Mouse (Mus musculus) layer of hippocampus, adult 9-11 months (tissue): ENCODE results near the gene Glp2r.

Source experiments
- DNase-seq: peaks from one replicate; pipeline ENCODE4 v3.0.0; 2022

Glp2r gene

DNA sequence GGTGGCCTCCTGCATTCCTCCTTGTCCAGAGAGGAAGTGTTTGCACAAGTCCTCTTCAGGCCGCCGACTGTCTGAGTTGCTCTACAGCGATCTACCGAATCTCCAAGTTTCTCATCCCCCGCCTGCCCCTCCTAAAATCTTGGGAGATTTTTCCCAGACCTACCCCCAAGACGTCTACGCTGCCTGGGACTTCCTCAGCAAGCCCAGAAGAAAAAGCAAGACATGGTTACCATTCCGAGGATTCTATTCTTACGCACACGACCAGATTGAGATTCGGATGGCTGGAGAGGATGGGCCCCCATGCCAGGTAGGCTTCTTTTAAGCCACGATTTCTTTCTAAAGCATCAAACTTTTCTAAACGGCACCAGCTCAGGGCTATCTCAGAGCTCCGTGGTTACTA lies at the start of gene Glp2r:
Gene Glp2r (minus strand): TSS at position 101 of the 400 bp plus-strand sequence.
- DNase-seq = no peak

DNA sequence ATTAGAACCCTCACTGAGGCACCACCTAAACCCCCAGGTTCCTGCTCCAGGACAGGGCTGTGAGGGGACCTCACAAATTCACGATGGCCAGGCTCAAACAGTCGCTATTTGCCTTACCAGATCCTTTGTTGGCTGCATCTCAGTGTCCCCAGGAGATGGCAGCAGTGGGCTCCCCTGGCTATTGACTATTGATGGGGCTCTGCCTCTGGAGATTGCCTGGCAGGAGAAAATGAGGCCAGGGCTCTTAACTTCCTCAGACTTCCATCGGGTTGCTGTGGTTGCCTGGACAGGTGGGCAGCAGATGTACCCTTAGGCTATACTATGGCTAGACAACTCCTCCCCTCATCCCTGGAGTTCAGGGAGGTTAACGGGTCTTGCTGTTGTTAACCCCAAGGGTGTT lies 49.3 kb upstream of the Glp2r start:
- peak; percentile 33 for DNase-seq

DNA sequence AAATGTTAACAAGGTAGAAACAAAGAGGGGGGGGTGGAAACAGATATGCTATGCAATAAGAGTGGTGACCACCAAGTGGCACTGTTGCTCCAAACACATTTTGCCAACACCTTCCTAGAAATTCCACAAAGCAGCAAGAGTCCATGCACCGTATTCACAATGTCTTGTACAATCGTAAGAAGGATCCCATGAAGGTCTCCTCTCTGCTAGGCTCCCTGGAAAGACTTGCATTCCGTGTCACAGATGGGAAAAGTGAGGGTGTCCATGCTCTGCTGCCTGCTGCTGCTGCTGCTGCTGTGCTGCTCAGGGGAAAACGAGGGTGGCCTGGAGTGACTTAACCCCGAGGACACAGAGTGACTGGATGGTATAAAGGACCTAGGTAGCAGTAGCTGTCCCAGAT lies 48.7 kb upstream of the Glp2r start:
- no peak for DNase-seq

DNA sequence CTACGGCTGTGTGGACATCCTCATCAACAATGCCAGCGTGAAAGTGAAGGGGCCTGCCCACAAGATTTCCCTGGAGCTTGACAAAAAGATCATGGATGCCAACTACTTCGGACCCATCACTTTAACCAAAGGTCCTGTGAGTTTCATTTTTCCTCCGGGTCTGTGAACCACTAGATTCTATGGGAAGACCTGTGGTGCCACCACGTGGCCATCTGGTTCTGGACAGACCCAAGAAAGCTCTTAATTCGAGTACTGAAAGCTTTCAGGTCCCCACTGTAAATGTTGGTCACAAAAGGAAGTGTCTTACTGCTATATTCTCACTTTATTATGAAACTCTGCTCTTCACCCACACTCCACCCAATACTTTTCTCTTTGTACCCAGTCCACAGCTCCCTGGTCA lies 40.6 kb upstream of the Glp2r start:
- DNase-seq = no peak

DNA sequence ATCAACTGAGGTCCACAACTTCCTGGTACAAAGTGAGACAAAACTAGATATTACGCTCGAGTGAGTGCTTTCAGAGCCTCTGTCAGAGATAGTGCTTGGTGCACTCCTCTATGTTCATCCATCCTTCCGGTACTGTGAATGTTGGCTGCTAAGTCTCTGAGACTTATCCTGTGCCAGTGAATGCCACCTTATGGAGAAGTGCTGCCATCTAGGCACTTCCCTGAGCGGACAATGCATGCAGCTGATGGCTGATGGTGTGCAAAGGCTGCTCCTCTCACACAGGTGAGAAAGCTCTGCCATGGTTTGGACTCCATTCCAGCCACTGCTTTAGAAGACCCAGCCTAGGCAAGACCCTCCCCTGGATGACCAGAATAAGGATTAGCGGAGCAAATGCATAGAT lies 37.1 kb upstream of the Glp2r start:
- DNase-seq = no peak

DNA sequence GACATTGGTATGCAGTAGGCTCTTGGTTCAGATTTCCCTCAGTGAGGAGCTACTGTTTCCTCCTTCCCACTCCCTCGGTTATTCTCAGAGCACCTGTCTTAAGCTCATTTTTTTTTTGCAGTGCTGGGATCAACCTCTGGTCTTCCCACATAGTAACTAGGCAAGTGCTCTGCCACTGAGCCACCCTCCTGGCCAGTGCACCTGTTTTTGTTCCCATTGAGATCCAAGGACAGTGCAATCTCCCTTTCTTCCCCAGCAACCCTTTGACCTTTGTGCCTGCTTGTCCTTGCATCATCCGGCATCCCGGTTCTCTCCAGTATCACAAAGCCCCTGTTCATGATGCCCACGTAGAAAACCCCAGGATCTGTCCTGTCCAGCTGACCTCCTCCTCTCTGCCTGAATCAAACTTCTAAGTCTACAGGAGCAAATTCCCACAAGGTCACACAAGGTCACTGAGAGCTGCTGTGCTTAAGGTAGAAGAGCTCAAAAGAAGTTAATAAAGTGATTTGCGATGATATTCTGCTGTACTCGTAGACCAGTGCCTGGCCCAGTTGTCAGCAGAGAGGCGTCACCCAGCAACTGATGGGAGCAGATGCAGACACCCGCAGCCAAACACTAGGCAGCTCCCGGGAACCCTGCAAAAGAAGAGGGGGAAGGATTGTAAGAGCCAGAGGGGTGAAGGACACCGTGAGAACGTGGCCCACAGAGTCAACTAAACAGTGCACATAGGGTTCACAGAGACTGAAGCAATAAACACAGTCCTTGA lies 36.1 kb upstream of the Glp2r start:
- no peak for DNase-seq

DNA sequence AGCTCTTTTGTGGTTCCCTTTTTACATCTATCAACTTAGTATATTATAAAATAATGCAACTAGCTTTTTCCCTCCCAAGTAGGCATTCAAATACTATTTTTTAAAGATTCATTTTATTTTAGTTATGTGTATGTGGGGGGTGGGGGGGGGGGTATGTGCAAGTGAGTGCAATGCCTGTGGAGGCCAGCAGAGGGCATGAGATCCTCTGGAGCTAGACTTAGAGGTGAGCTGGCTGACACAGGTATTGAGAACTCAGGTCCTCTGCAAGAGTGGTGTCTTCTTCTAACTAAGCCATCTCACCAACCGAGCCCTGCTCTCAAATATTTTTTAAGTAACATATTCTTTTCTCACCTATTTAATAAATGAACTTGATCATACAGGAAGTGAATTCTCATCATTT lies 34.6 kb upstream of the Glp2r start:
- DNase-seq = no peak

DNA sequence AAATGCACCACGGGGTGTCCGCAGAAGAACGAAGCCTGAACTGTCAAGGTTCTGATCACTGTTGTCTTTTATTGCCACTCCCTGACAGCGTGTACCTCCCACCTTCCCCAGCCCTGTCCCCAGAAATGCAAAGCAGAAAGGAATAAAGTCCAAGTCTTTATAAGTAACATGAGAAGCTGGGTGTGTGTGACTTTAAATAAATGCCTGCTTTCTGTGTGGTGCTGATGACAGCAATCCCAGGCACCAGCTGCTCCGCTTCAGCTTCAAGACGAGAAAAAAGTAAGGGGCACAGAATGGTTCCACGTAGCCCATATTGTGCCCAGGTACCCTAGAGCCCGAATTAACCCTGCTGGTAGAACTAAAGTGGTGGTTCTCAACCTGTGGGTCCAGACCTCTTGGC lies 30.2 kb upstream of the Glp2r start:
- no peak for DNase-seq

DNA sequence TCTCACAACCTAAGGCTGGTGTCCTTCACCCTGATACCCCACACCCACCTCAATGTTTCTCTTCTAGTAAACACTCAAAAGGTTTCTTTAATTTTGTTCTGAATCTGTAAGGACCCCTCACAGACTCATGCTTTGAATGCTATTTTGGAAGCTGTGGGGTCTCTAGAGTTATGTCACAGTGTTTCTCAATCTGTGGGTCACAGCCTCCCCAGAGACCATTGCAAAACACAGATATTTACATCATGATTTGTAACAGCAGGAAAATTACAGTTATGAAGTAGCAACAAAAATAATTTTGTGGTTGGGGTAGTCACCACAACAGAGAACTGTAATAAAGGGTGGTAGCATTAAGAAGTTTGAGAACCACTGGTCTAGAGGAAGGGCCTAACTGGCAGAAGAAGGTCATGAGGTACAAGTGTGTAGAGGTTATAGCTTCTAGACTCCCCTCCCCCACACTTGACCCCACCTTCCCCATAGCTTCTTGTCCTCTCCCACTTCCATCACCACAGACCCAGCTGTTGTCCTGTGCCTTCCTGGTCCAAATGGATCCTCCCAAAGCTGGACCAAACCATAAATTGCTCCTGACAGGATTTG lies 29.3 kb upstream of the Glp2r start:
- DNase-seq = no peak

DNA sequence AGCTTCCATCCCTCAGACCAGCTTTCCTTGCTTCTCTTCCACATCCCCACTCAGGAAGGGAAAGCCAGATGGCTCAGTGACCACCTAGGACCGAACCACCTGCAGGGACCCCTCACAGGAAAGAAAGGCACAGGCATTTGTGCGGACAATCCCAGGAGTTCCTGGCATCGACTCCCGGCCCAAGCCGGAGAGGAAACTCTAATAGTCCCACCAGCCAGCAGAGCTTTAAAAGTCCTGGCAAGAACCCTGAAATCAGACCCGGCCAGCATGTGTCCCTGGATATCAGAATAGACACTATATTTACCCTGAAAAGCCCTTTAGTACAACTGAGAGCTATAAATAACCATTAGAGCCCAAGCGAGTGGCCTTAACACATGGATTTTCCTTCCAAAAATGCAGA lies 27.0 kb upstream of the Glp2r start, which contains the start of gene Dhrs7c:
Gene Dhrs7c (plus strand): TSS at position 257 of the 400 bp plus-strand sequence.
- no peak for DNase-seq

DNA sequence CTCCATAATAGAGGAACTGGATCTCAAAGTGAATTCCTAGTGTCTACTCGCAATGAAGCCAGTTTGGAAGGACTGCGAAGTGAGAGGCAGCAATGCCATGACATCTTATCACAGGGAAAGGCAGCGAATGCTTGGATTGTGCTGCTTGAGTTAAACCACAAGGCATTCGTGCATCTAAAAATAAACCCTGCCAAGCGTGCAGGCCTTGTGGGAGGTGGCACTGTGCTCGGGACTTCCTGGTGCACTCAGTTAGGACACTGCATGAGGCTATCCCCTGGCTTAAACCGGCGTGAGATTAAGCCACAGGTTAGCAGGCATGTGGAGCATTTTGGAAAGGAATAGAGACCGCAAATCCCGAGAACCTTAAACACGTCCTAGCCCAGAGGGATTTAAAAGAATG lies 19.2 kb upstream of the Glp2r start:
- no peak for DNase-seq

DNA sequence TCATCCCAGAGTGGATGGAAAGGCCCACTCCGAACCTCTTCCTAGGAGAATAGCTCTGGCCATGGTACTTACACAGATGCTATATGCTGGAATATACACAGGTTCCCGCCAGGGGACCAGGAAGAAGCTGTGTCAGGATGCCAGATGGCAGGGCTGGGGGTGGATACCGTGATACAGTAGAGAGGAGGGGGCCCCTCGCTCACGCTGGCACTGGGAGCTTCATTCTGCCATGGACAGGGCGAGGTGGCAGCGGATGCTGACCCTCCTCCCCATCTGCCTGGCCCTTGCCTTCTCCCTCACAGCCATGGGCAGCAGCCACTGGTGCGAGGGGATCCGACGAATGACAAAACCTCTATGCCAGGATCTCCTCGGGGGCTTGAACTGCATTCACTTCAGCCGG lies 3.4 kb upstream of the Glp2r start, which contains the start of gene Gsg1l2:
Gene Gsg1l2 (plus strand): TSS at position 230 of the 400 bp plus-strand sequence.
- DNase-seq = no peak

DNA sequence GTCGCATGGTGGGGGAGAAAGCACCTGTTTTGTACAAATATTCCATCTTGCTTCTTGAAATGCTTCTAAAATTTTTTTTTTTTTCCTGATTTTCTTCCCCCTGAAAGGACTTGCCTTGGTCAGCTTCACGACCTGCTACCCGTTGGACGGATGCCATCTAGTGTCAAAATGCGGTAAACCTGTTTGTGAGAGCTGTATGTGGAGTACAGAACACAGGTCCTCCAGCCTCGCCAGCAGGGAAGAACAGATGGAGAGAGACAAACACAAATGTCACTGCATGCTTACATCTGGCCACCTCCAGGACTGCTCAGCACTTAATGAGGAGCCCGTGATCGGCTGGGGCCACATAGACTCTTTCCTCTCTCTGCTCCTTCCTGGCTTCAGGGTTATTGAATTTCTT lies 1.6 kb upstream of the Glp2r start:
- DNase-seq = peak; percentile 76

DNA sequence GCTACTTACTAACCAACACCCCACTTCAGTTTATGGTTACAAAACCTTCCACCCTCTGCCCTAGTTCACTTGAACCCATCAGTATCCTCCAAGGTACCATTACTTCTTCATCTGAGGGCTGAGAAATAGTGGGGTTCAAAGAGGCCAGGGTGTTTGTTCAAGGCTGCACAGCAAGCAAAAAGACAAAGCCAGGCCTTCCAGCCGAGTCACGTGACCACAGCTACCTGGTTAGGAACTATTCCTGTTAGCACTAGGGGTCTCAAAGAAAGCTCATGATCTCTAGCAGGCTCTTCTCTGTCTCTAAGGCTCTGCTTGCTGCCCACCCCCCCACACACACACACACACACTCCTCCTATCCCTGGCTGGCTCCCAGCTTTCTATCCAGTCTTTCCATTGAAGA lies 738 bp upstream of the Glp2r start:
- no peak for DNase-seq

DNA sequence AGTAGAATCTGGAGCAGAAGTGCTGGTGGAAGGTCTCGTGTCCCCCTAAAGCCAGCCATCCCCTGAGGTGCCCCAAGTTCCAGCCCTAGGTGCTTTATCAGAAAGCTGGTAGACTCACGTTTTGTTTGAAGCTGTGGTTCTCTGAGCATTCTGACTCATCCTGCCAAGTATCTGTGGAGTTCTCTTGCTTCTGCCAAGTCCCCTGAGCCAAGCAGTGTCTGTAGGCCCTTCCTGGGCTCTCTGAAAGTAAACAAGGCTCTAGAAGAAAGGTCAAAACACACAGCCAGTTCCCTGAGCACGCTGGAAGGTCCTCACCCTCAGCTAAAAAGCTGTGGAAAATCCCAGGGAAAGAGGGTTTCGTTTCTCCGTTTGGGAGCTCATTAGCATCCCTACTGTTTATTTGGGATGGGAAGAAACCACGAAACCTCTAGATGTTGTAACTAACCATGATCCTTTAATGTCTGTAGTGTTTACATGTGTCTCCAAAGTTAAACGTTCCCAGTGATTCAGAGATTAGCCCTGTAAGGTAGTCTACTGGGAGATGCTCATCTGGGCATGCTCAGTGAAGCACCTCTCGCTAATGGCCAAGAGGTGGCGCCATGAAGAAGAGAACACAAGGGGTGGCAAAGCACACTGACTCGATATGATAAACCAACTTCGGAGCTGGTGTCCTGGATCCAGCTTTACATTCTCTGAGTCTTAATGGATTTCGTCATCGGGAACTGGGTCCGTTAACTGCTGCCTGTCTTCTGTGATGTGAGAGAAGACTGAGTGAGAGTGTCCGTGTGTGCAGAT lies 13.4 kb downstream of the Glp2r start:
- DNase-seq = no peak

DNA sequence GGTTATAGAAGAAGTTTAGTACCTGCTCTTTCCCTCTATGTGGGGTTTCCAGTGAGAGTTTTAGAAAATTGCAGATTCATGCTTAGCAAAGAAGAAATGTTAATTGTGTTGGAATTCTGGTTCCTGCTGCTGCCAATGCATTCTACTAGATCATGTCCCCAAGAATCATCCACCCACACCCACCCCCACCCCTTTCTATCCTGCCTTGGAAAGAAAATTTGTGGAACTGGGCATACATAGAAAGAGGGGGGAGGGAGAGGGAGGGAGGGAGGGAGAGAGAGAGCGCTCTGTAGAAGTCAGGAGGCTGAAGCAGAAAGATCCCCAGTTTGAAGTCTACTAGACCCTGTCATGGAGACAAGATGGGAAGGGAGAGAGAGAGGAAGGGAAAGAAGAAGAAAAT lies 14.7 kb downstream of the Glp2r start:
- DNase-seq = no peak

DNA sequence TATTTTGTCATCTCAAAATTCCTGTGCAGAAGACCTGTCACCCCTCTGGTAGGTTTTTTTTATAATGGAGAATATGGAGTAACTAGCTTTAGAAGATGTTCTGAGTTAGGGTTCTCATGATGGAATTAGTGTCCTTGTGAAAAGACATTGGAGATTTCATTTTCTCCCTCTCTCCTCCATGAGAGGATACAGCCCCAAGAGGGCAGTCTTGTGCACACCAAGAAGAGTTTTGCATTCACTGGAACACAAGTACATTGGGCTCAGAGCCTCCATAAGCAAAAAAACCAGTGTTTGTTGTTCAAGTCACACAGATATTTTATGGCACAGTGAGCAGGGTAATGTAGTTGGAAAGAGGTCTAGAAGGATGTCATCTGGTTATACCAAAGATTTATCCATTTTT lies 29.4 kb downstream of the Glp2r start:
- DNase-seq = no peak

DNA sequence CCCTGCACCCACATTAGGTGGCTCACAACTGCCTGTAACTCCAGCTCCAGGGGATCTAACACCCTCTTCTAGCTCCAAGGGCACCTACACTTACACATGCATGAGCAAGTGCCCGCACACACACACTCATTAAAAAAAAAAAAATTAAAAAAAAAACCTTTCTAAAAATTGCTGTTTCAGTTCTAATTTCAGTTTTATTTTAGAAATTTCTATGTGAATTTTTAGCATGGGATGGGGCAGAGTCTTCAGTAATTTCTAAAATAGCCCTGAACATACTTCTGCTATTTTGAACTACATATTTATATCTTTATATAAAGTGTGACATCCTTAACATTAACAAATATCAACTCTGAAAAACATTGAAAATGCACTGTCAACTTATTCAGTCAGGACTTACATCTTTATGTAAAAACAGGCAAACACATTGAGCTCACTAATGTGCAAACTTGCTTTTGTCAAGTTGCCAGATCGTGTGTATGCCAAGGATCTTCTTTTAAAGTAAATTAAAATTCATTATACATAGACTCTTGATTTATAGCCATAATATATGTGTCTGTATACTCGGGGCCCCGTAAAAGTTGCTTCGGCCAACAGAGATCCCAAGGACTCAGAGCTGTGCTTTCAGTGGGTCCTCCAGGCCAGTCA lies 32.0 kb downstream of the Glp2r start:
- no peak for DNase-seq

DNA sequence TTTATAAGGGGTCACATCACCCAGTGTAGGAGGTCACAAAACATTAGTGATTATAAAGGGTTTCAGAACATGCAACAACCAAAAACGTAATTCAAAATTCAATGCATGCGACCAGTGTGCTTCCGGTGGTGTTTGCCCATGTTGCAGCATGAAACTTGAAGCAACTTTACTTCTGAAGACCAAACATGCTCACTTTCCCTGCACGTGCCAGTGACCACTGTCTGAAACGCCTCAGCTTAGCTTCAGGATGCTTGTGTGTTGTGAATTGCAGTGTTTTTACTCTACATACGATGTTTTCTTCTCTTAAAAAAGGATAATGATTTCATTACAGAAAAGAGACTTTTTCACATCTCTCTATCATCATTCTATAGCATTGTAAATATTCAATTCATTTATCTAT lies 32.6 kb downstream of the Glp2r start:
- no peak for DNase-seq

DNA sequence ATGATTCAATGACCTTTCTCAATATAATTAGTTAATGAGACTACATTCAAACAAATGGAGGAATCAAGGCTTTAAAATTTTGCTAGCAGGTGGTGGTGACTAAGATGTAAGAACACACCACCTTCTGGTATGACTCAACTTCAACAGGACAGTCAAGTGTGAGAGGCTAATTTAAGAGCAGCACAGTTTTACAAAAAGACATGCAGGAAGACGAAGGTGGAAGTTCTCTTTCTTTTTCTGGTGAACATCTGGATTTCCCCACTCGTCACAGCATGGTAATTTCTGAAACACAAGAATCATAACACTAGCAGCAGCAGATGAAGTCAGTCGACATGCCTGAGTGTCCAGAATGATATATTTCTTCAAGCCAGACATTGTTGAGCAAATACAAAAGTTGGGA lies 36.4 kb downstream of the Glp2r start:
- no peak for DNase-seq

DNA sequence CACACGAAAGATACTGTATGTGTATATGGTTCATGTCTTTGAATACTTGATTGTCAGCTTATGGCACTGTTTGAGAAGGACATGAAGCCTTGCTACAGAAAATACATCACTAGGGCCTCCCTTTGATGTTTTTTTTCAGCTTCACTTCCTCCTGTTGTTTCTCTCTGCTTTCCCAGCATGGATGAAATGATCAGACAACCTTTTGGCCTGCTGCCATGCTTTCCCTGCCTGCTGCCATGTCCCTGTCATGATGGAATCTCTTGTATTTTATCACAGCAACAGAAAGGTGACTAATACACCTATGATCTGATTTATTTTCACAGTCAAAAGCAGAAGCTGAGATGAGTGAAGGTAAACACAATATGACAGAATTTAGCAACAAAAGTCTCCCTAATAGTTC lies 37.2 kb downstream of the Glp2r start:
- DNase-seq = no peak

DNA sequence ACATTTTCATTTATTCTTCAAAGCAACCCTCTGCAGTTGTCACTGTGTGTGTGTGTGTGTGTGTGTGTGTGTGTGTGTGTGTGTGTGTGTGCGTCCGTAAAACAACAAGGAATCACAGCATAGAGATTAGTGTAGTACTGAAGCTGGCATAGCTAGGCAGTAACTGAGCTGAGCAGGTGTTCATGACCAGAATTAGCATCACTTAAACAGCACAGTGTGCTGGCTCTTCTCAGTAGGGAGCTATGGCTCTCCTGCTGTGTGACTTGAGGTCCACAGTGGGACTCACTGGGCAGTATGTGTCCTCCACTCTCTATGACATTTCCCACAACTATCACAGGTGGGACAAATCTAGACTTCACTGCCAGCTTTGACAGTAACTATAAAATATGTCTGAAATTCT lies 39.9 kb downstream of the Glp2r start:
- no peak for DNase-seq

DNA sequence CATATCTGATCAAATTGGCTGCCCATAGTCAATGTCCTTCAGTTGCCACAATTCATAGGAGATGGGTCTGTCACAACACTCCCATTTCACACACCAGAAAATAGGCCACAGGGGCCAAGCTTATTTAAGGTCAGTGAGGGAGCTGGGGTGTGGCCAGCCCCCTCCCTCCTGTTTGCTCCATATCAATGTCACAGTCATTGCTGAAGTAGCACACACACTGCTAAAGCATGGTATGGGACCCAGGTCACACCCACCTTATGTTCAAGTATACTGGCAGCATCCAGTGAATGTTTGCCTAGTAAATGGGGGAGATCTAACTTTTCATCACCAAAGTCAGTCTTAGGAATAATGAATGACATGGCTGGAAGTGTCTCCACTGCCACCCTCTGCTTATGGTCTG lies 42.2 kb downstream of the Glp2r start:
- no peak for DNase-seq

DNA sequence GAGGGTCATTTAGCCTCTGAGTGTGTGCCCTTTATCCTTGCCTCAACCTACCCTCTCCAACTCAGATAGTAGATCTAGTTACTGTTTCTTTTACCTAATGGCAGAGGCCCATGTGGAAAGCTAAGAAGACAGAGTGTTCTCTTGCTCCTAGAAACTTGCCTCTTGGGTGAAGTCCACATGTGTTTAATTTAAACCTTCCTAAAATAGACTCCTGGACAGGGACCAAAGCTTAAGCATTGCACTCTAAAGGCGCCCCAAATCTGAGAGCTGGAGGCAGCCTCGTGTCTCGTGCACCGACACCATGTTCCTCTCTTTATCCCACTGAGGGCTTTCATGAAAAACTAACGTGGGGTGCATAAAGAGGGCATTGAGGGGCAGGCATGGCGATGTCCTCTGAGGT lies 43.9 kb downstream of the Glp2r start:
- DNase-seq = peak; percentile 7
